Mouse (Mus musculus) gastrocnemius, postnatal 4 days (tissue): ENCODE data around the gene Gm20765. TPM values are rescaled to one million over a fixed set of nuclear protein-coding genes. Genes with fewer than 3 reads are reported as not detected.
"Not testable (repeated sequence)": the region's sequence is repeated elsewhere in the genome, so short reads cannot be mapped to it uniquely, and the experiment has no call there.

Experiments
- DNase-seq, 2 experiments: peaks; one replicate each; pipeline ENCODE4 v3.0.0; 2021 to 2022; ENCODE audit warnings: low spot score in 2 of 2, mixed read lengths in 2 of 2
- long read RNA-seq, 2 experiments: library from polyadenylated mRNA; stranded (forward); transcript quantifications; one replicate each; pipeline ENCODE4 v2.0.0; 2021
- total RNA-seq, 2 experiments: library from RNA; stranded (reverse); gene quantifications; 2 replicates each; pipeline ENCODE4 v1.2.3; 2021

Gene Gm20765
- not detected for total RNA-seq
- long read RNA-seq, experiment 1 = 0 reads
- long read RNA-seq, experiment 2 = 0 reads

GRCm38 (mm10) chr10:104185233-104185632 lies at the start of gene Gm20765:
TSS of gene Gm20765 (plus strand) at chr10:104185533.
- not testable (repeated sequence) for DNase-seq

GRCm38 (mm10) chr10:104142687-104143086 lies 42.6 kb upstream of the Gm20765 start, which contains the start of gene Gm21293:
TSS of gene Gm21293 (plus strand) at chr10:104142987.
- not testable (repeated sequence) for DNase-seq

GRCm38 (mm10) chr10:104151197-104151596 lies 34.1 kb upstream of the Gm20765 start, which contains the start of gene Gm6763:
TSS of gene Gm6763 (plus strand) at chr10:104151497.
- not testable (repeated sequence) for DNase-seq

GRCm38 (mm10) chr10:104159706-104160105 lies 25.6 kb upstream of the Gm20765 start, which contains the start of gene Gm8764:
TSS of gene Gm8764 (plus strand) at chr10:104160006.
- DNase-seq = not testable (repeated sequence)

- not testable (repeated sequence) for DNase-seq
These were observed 17.1 kb upstream of the Gm20765 start, which contains the start of gene Gm21304 for GRCm38 (mm10) chr10:104168215-104168614. TSS of gene Gm21304 (plus strand) at chr10:104168515.

- not testable (repeated sequence) for DNase-seq
These were observed 8.6 kb upstream of the Gm20765 start, which contains the start of gene Gm21312 for GRCm38 (mm10) chr10:104176724-104177123. TSS of gene Gm21312 (plus strand) at chr10:104177024.

GRCm38 (mm10) chr10:104193742-104194141 lies 8.4 kb downstream of the Gm20765 start, which contains the start of gene Gm4340:
TSS of gene Gm4340 (plus strand) at chr10:104194042.
- not testable (repeated sequence) for DNase-seq

GRCm38 (mm10) chr10:104209655-104210054 lies 24.3 kb downstream of the Gm20765 start:
- DNase-seq = no peak

GRCm38 (mm10) chr10:104210268-104210990 lies 25.1 kb downstream of the Gm20765 start:
- no peak for DNase-seq

GRCm38 (mm10) chr10:104214527-104214926 lies 29.2 kb downstream of the Gm20765 start:
- DNase-seq = no peak

GRCm38 (mm10) chr10:104220303-104221021 lies 35.1 kb downstream of the Gm20765 start:
- DNase-seq = no peak

Other genes starting within 250 kb of the Gm20765 start
- not detected for gene Gm21293, start 42.5 kb upstream of the Gm20765 start, total RNA-seq
- not detected for gene Gm6763, start 34.0 kb upstream of the Gm20765 start, total RNA-seq
- gene Gm8764, start 25.5 kb upstream of the Gm20765 start, total RNA-seq = not detected
- gene Gm21304, start 17.0 kb upstream of the Gm20765 start, total RNA-seq = not detected
- gene Gm21312, start 8.5 kb upstream of the Gm20765 start, total RNA-seq = not detected
- not detected for gene Gm4340, start 8.5 kb downstream of the Gm20765 start, total RNA-seq